Mouse (Mus musculus) liver, postnatal 0 days (tissue): ENCODE measurements at regions not wholly inside any gene's neighbourhood (a gene's known extent, or its start where the extent isn't known, plus 50 kb on each side); places are given as distances from the start of the nearest gene placed in this dataset.

Experiments used
- CTCF ChIP-seq: sonication (generic); IDR thresholded peaks from 2 replicates; pipeline ENCODE4 v1.5.1; 2016; ENCODE audit warnings: antibody characterized with exemption, low read depth
- EP300 ChIP-seq: IDR thresholded peaks from 2 replicates; pipeline ENCODE4 v1.6.1; 2016; ENCODE audit warnings: antibody characterized with exemption, low read depth, mild to moderate bottlenecking

GRCm38 (mm10) chr1:77723246-77723645 is 208.4 kb upstream of the Epha4 start:
- TF ChIP-seq CTCF (no peak), EP300 (no peak)
